Mouse (Mus musculus) MEL (cell line): ENCODE measurements at regions not wholly inside any gene's neighbourhood (a gene's known extent, or its start where the extent isn't known, plus 50 kb on each side); places are given as distances from the start of the nearest gene placed in this dataset.

Experiments
- DNase-seq: peaks from one replicate; pipeline ENCODE4 v3.0.0; 2011; ENCODE audit warnings: low read depth, low spot score
- H3K27ac ChIP-seq: 2 replicates; pipeline ENCODE4 v1.5.1; 2012; ENCODE audit warnings: low read depth, mild to moderate bottlenecking, control low read depth, low read length, moderate library complexity; ENCODE audit not compliant: control insufficient read depth
- H3K27me3 ChIP-seq, 2 experiments: fragments of 150-350 bp in 1 of 2; sonication (generic) in 1 of 2; 2 replicates each; pipeline ENCODE4 v1.6.1; 2012; ENCODE audit warnings: low read length in 2 of 2, mild to moderate bottlenecking in 2 of 2, improper control_type of control experiment in 1 of 2, moderate library complexity in 1 of 2; ENCODE audit not compliant: insufficient read depth in 2 of 2, control insufficient read depth in 1 of 2
- H3K36me3 ChIP-seq, 2 experiments: 2 replicates each; pipeline ENCODE4 v1.6.1; 2012 to 2014; ENCODE audit warnings: low read length in 2 of 2, improper control_type of control experiment in 1 of 2, inconsistent platforms in 1 of 2, mild to moderate bottlenecking in 1 of 2; ENCODE audit not compliant: insufficient read depth in 2 of 2, control insufficient read depth in 1 of 2
- H3K4me1 ChIP-seq, 2 experiments: fragments of 150-350 bp in 1 of 2; sonication (generic) in 1 of 2; 2 replicates each; pipeline ENCODE4 v1.6.1; 2012; ENCODE audit warnings: low read length in 2 of 2, improper control_type of control experiment in 1 of 2, mild to moderate bottlenecking in 1 of 2; ENCODE audit not compliant: insufficient read depth in 2 of 2, control insufficient read depth in 1 of 2
- H3K4me3 ChIP-seq, 2 experiments: fragments of 150-350 bp in 1 of 2; sonication (generic) in 1 of 2; 2 replicates each; pipeline ENCODE4 v1.5.1; 2012; ENCODE audit warnings: low read depth in 2 of 2, low read length in 2 of 2, mild to moderate bottlenecking in 2 of 2, moderate library complexity in 2 of 2, control low read depth in 1 of 2, improper control_type of control experiment in 1 of 2; ENCODE audit not compliant: control insufficient read depth in 1 of 2, insufficient read depth in 1 of 2
- H3K79me2 ChIP-seq: 2 replicates; pipeline ENCODE4 v1.6.1; 2012; ENCODE audit warnings: mild to moderate bottlenecking, low read length, moderate library complexity; ENCODE audit not compliant: control insufficient read depth, poor library complexity, insufficient read depth
- H3K9ac ChIP-seq: 2 replicates; pipeline ENCODE4 v1.6.1; 2012; ENCODE audit warnings: low read depth, mild to moderate bottlenecking, control low read depth, low read length, moderate library complexity; ENCODE audit not compliant: control insufficient read depth, poor library complexity, severe bottlenecking
- H3K9me3 ChIP-seq: fragments of 150-350 bp; sonication (generic); replicated peaks from 2 replicates; pipeline ENCODE4 v1.6.1; 2012; ENCODE audit warnings: mild to moderate bottlenecking, low read length, improper control_type of control experiment, moderate library complexity; ENCODE audit not compliant: insufficient read depth
- CHD2 ChIP-seq: IDR thresholded peaks from 2 replicates; pipeline ENCODE4 v1.6.1; 2011; ENCODE audit warnings: low read length, improper control_type of control experiment
- EP300 ChIP-seq, 2 experiments: IDR thresholded peaks; 2 replicates each; pipeline ENCODE4 v1.6.1; 2011; ENCODE audit warnings: improper control_type of control experiment in 2 of 2, low read length in 2 of 2, low read depth in 1 of 2, mild to moderate bottlenecking in 1 of 2
- GABPA ChIP-seq: IDR thresholded peaks from 2 replicates; pipeline ENCODE4 v1.6.1; 2012; ENCODE audit warnings: low read depth, mild to moderate bottlenecking, inconsistent platforms, low read length, improper control_type of control experiment, moderate library complexity
- GATA1 ChIP-seq: IDR thresholded peaks from 2 replicates; pipeline ENCODE4 v1.6.1; 2011; ENCODE audit warnings: low read depth, low read length, improper control_type of control experiment
- HCFC1 ChIP-seq: IDR thresholded peaks from 2 replicates; pipeline ENCODE4 v1.6.1; 2012; ENCODE audit warnings: low read depth, mild to moderate bottlenecking, inconsistent platforms, low read length, improper control_type of control experiment, moderate library complexity
- KAT2A ChIP-seq: conservative IDR thresholded peaks from 2 replicates; pipeline ENCODE4 v1.6.1; 2012; ENCODE audit warnings: low read depth, low read length, improper control_type of control experiment, inconsistent platforms
- MEF2A ChIP-seq: IDR thresholded peaks from 2 replicates; pipeline ENCODE4 v1.6.1; 2014; ENCODE audit warnings: low read depth, mild to moderate bottlenecking, inconsistent platforms, low read length, improper control_type of control experiment; ENCODE audit not compliant: poor library complexity, insufficient replicate concordance, severe bottlenecking; ENCODE audit errors: extremely low read depth
- NELFE ChIP-seq: IDR thresholded peaks from 2 replicates; pipeline ENCODE4 v1.6.1; 2011; ENCODE audit warnings: low read depth, low read length, improper control_type of control experiment
- NRF1 ChIP-seq: IDR thresholded peaks from 2 replicates; pipeline ENCODE4 v1.6.1; 2014; ENCODE audit warnings: low read depth, mild to moderate bottlenecking, inconsistent platforms, low read length, improper control_type of control experiment, moderate library complexity; ENCODE audit not compliant: poor library complexity, insufficient read depth, severe bottlenecking
- POLR2A ChIP-seq, 2 experiments: IDR thresholded peaks; 2 replicates each; pipeline ENCODE4 v1.6.1; 2011 to 2012; ENCODE audit warnings: low read length in 2 of 2, mild to moderate bottlenecking in 2 of 2, control low read depth in 1 of 2, improper control_type of control experiment in 1 of 2, low read depth in 1 of 2, moderate library complexity in 1 of 2; ENCODE audit not compliant: control insufficient read depth in 1 of 2, insufficient read depth in 1 of 2, poor library complexity in 1 of 2
- POLR2AphosphoS2 ChIP-seq: IDR thresholded peaks from 2 replicates; pipeline ENCODE4 v1.6.1; 2011; ENCODE audit warnings: low read length, improper control_type of control experiment
- RAD21 ChIP-seq: IDR thresholded peaks from 2 replicates; pipeline ENCODE4 v1.6.1; 2011; ENCODE audit warnings: mild to moderate bottlenecking, low read depth, low read length, improper control_type of control experiment
- RCOR1 ChIP-seq: IDR thresholded peaks from 2 replicates; pipeline ENCODE4 v1.6.1; 2012; ENCODE audit warnings: low read depth, mild to moderate bottlenecking, inconsistent platforms, low read length, improper control_type of control experiment
- SIN3A ChIP-seq: IDR thresholded peaks from 2 replicates; pipeline ENCODE4 v1.6.1; 2012; ENCODE audit warnings: low read length, improper control_type of control experiment, inconsistent platforms
- SMC3 ChIP-seq: IDR thresholded peaks from 2 replicates; pipeline ENCODE4 v1.6.1; 2011; ENCODE audit warnings: low read depth, low read length, improper control_type of control experiment
- TCF12 ChIP-seq: IDR thresholded peaks from 2 replicates; pipeline ENCODE4 v1.6.1; 2014; ENCODE audit warnings: low read depth, mild to moderate bottlenecking, inconsistent platforms, low read length, improper control_type of control experiment, moderate library complexity
- UBTF ChIP-seq: IDR thresholded peaks from 2 replicates; pipeline ENCODE4 v1.6.1; 2012; ENCODE audit warnings: low read depth, mild to moderate bottlenecking, inconsistent platforms, low read length, improper control_type of control experiment, moderate library complexity, borderline replicate concordance; ENCODE audit not compliant: insufficient read depth
- USF2 ChIP-seq, 2 experiments: IDR thresholded peaks; 2 replicates each; pipeline ENCODE4 v1.6.1; 2011 to 2012; ENCODE audit warnings: improper control_type of control experiment in 2 of 2, low read length in 2 of 2, borderline replicate concordance in 1 of 2, inconsistent platforms in 1 of 2, low read depth in 1 of 2, mild to moderate bottlenecking in 1 of 2; ENCODE audit not compliant: insufficient read depth in 1 of 2
- ZC3H11A ChIP-seq: IDR thresholded peaks from 2 replicates; pipeline ENCODE4 v1.6.1; 2012; ENCODE audit warnings: low read depth, mild to moderate bottlenecking, inconsistent platforms, low read length, improper control_type of control experiment
- ZNF384 ChIP-seq: IDR thresholded peaks from 2 replicates; pipeline ENCODE4 v1.6.1; 2012; ENCODE audit warnings: low read depth, mild to moderate bottlenecking, inconsistent platforms, low read length, improper control_type of control experiment

- DNase-seq, result no peak
These were observed 79.7 kb upstream of the Wls start for GRCm38 (mm10) chr3:159759740-159760139.

GRCm38 (mm10) chr3:159760293-159760692, 79.2 kb upstream of the Wls start:
- no peak for DNase-seq
- Histone ChIP-seq H3K4me1 (no peaks in the 10 kb centered on the region), H3K79me2 (no peaks in the 10 kb centered on the region), H3K9ac (no peak overlapping the region), H3K4me3 (no peak overlapping the region), H3K27me3 (no peaks in the 10 kb centered on the region), H3K9me3 (no peaks in the 10 kb centered on the region), H3K27ac (no peak overlapping the region), H3K36me3 (no peaks in the 10 kb centered on the region)
- TF ChIP-seq ZC3H11A (no peak), RCOR1 (no peak), EP300 (IDR thresholded peaks at IDR 0.05; ENCODE audit: low read depth in 1 of 2, low read length in 2 of 2) (no peak), TCF12 (no peak), SMC3 (no peak), MEF2A (no peak)

More at GRCm38 (mm10) chr3:159759740-159760139, 79.7 kb upstream of the Wls start:
- H3K9ac ChIP-seq, result no peak overlapping the region
- no peaks in the 10 kb centered on the region for H3K36me3 ChIP-seq
- H3K27ac ChIP-seq, result no peak overlapping the region
- no peak for TF ChIP-seq TCF12
- no peak for TF ChIP-seq USF2 (IDR thresholded peaks at IDR 0.05; ENCODE audit: borderline replicate concordance in 1 of 2, insufficient read depth in 1 of 2, low read depth in 1 of 2, low read length in 2 of 2)
- TF ChIP-seq RAD21, result no peak
- no peak for TF ChIP-seq POLR2AphosphoS2
- no peaks in the 10 kb centered on the region for H3K27me3 ChIP-seq
- no peaks in the 10 kb centered on the region for H3K4me1 ChIP-seq
- no peak overlapping the region for H3K4me3 ChIP-seq
- H3K9me3 ChIP-seq, result no peaks in the 10 kb centered on the region
- no peaks in the 10 kb centered on the region for H3K79me2 ChIP-seq

GRCm38 (mm10) chr3:159760949-159761348, 78.5 kb upstream of the Wls start:
- no peaks in the 10 kb centered on the region for H3K27me3 ChIP-seq
- TF ChIP-seq NRF1 (no peak), MEF2A (no peak), GATA1 (no peak), NELFE (no peak), SIN3A (no peak), RAD21 (no peak), ZNF384 (no peak), GABPA (no peak), EP300 (IDR thresholded peaks at IDR 0.05; ENCODE audit: low read depth in 1 of 2, low read length in 2 of 2) (no peak), KAT2A (no peak), UBTF (no peak), POLR2A (IDR thresholded peaks at IDR 0.05; ENCODE audit: control insufficient read depth in 1 of 2, insufficient read depth in 1 of 2, low read depth in 1 of 2, low read length in 2 of 2, poor library complexity in 1 of 2) (no peak), CHD2 (no peak), HCFC1 (no peak), TCF12 (no peak)
- H3K36me3 ChIP-seq, result no peaks in the 10 kb centered on the region
- DNase-seq, result no peak
- H3K79me2 ChIP-seq, result no peaks in the 10 kb centered on the region
- H3K27ac ChIP-seq, result no peak overlapping the region
- H3K9me3 ChIP-seq, result no peaks in the 10 kb centered on the region
- no peaks in the 10 kb centered on the region for H3K4me1 ChIP-seq
- no peak overlapping the region for H3K9ac ChIP-seq
- H3K4me3 ChIP-seq, result no peak overlapping the region
